Mouse (Mus musculus) hindbrain, postnatal 0 days (tissue): ENCODE data around the gene Ptpn12. TPM values are rescaled to one million over a fixed set of nuclear protein-coding genes. Genes with fewer than 3 reads are reported as not detected.

Source experiments
- ATAC-seq: fragments of 200-750 bp; cut with Nextera tagmentation; 2 replicates; pipeline ENCODE4 v1.8.0; 2017; ENCODE audit warnings: mild to moderate bottlenecking, moderate TSS enrichment, moderate library complexity
- DNase-seq: peaks from one replicate; pipeline ENCODE4 v3.0.0-alpha.2; 2015; ENCODE audit warnings: low spot score
- H3K27ac ChIP-seq: fragments of 300-500 bp; sonication (generic); 2 replicates; pipeline ENCODE4 v1.5.1; 2014; ENCODE audit warnings: mild to moderate bottlenecking
- H3K27me3 ChIP-seq: fragments of 300-500 bp; sonication (generic); 2 replicates; pipeline ENCODE4 v1.6.1; 2014; ENCODE audit warnings: low read length, mixed read lengths; ENCODE audit not compliant: insufficient read depth
- H3K36me3 ChIP-seq: fragments of 300-500 bp; sonication (generic); 2 replicates; pipeline ENCODE4 v1.6.1; 2014; ENCODE audit warnings: low read length, mixed read lengths; ENCODE audit not compliant: insufficient read depth
- H3K4me1 ChIP-seq: fragments of 300-500 bp; sonication (generic); 2 replicates; pipeline ENCODE4 v1.6.1; 2014; ENCODE audit warnings: antibody characterized with exemption, low read length, mixed read lengths; ENCODE audit not compliant: insufficient read depth
- H3K4me2 ChIP-seq: fragments of 300-500 bp; sonication (generic); 2 replicates; pipeline ENCODE4 v1.6.1; 2014; ENCODE audit warnings: low read depth, mild to moderate bottlenecking, low read length, moderate library complexity, mixed read lengths
- H3K4me3 ChIP-seq: fragments of 300-500 bp; sonication (generic); 2 replicates; pipeline ENCODE4 v1.5.1; 2014; ENCODE audit warnings: low read length
- H3K9ac ChIP-seq: fragments of 300-500 bp; sonication (generic); replicated peaks from 2 replicates; pipeline ENCODE4 v1.6.1; 2014; ENCODE audit warnings: mild to moderate bottlenecking, low read length, moderate library complexity, mixed read lengths
- H3K9me3 ChIP-seq: fragments of 300-500 bp; sonication (generic); 2 replicates; pipeline ENCODE4 v1.6.1; 2016; ENCODE audit warnings: low read length, mixed read lengths
- CTCF ChIP-seq: IDR thresholded peaks from 2 replicates; pipeline ENCODE4 v1.5.1; 2016; ENCODE audit warnings: antibody characterized with exemption, control low read depth, low read depth
- whole genome bisulfite sequencing: fragments of 180-500 bp; shearing (Covaris S2); extraction: QIAGEN DNeasy Blood & Tissue Kit; methylation state at CpG from one replicate; pipeline ENCODE4 v1.1.7; 2014; 5-methylcytosine and 5-hydroxymethylcytosine counted together
- polyA plus RNA-seq: library from polyadenylated mRNA; unstranded; fragments of >200 nt; fragmentation: Nextera tagmentation; extraction: Ambion mirVana; gene quantifications from 2 replicates; pipeline ENCODE4 v1.2.1, GENCODE M21; 2015
- total RNA-seq: library from RNA; depleted of rRNA; stranded (reverse); fragments of >200 nt; gene quantifications from 2 replicates; pipeline ENCODE4 v1.2.3, GENCODE M21; 2014

The Ptpn12 gene
- total and polyA plus RNA-seq, 2 experiments from 2014 or later, result 11.5 to 20.6 TPM

- Histone ChIP-seq H3K36me3 (no peaks in the 10 kb centered on the region), H3K27ac (no peak overlapping the region), H3K4me2 (no peak overlapping the region), H3K9me3 (no peaks in the 10 kb centered on the region), H3K27me3 (no peaks in the 10 kb centered on the region), H3K4me3 (no peak overlapping the region), H3K9ac (no peak overlapping the region), H3K4me1 (no peaks in the 10 kb centered on the region)
- no peak for ATAC-seq
- peak; percentile 16 for DNase-seq
- 66% methylated on average over 9 of the region's 9 CpGs for WGBS
- TF ChIP-seq CTCF, result peak; percentile 43
Measured at GRCm38 (mm10) chr5:20968963-20969362, 86.7 kb downstream of the Ptpn12 start.

- no peak overlapping the region for H3K9ac ChIP-seq
- no peak overlapping the region for H3K4me3 ChIP-seq
- TF ChIP-seq CTCF, result no peak
- DNase-seq, result no peak
- H3K27me3 ChIP-seq, result no peaks in the 10 kb centered on the region
- no peaks in the 10 kb centered on the region for H3K36me3 ChIP-seq
- H3K9me3 ChIP-seq, result no peaks in the 10 kb centered on the region
- H3K4me1 ChIP-seq, result no peaks in the 10 kb centered on the region
- no peak for ATAC-seq
- H3K27ac ChIP-seq, result no peak overlapping the region
- 70% methylated on average over 9 of the region's 9 CpGs for WGBS
- no peak overlapping the region for H3K4me2 ChIP-seq
Measured at GRCm38 (mm10) chr5:20968493-20968892, 87.2 kb downstream of the Ptpn12 start.

- Histone ChIP-seq H3K9me3 (no peaks in the 10 kb centered on the region), H3K9ac (no peak overlapping the region), H3K27me3 (no peaks in the 10 kb centered on the region), H3K4me3 (no peak overlapping the region), H3K27ac (no peak overlapping the region), H3K4me2 (no peak overlapping the region), H3K36me3 (no peaks in the 10 kb centered on the region), H3K4me1 (no peaks in the 10 kb centered on the region)
- WGBS, result 27% methylated on average over 4 of the region's 4 CpGs
- TF ChIP-seq CTCF, result no peak
- DNase-seq, result peak; percentile 34
- peak; percentile 66 for ATAC-seq
Measured at GRCm38 (mm10) chr5:20967942-20968341, 87.8 kb downstream of the Ptpn12 start.

- no peak overlapping the region for H3K4me2 ChIP-seq
- ATAC-seq (no peak), DNase-seq (no peak)
- no peak overlapping the region for H3K4me3 ChIP-seq
- no peaks in the 10 kb centered on the region for H3K27me3 ChIP-seq
- no peaks in the 10 kb centered on the region for H3K4me1 ChIP-seq
- H3K36me3 ChIP-seq, result no peaks in the 10 kb centered on the region
- no peaks in the 10 kb centered on the region for H3K9me3 ChIP-seq
- no peak overlapping the region for H3K9ac ChIP-seq
- 52% methylated on average over 6 of the region's 6 CpGs for WGBS
- TF ChIP-seq CTCF, result no peak
- H3K27ac ChIP-seq, result no peak overlapping the region
Measured at GRCm38 (mm10) chr5:20964446-20964845, 91.3 kb downstream of the Ptpn12 start.

- Histone ChIP-seq H3K9me3 (no peaks in the 10 kb centered on the region), H3K36me3 (no peaks in the 10 kb centered on the region), H3K27ac (no peak overlapping the region), H3K27me3 (no peaks in the 10 kb centered on the region), H3K4me2 (no peak overlapping the region), H3K4me1 (no peaks in the 10 kb centered on the region), H3K4me3 (no peak overlapping the region), H3K9ac (no peak overlapping the region)
- peak; percentile 73 for DNase-seq
- WGBS, result 54% methylated on average over 9 of the region's 9 CpGs
- TF ChIP-seq CTCF, result no peak
- peak; percentile 64 for ATAC-seq
Measured at GRCm38 (mm10) chr5:20963295-20963694, 92.4 kb downstream of the Ptpn12 start.

GRCm38 (mm10) chr5:20960927-20961326, 94.8 kb downstream of the Ptpn12 start:
- Histone ChIP-seq H3K4me3 (no peak overlapping the region), H3K9me3 (0 out of 2 replicates have a peak, but pooled peaks cover 3% of the 10 kb centered on the region), H3K4me2 (no peak overlapping the region), H3K36me3 (no peaks in the 10 kb centered on the region), H3K9ac (no peak overlapping the region), H3K27me3 (no peaks in the 10 kb centered on the region), H3K4me1 (no peaks in the 10 kb centered on the region), H3K27ac (no peak overlapping the region)
- ATAC-seq, result no peak
- WGBS, result 94% methylated on average over 2 of the region's 2 CpGs
- no peak for DNase-seq
- TF ChIP-seq CTCF, result no peak

GRCm38 (mm10) chr5:20956298-20956697, 99.4 kb downstream of the Ptpn12 start, which contains the start of gene Rsbn1l:
Gene Rsbn1l (minus strand): TSS chr5:20956398.
- DNase-seq (no peak), ATAC-seq (no peak)
- no peaks in the 10 kb centered on the region for H3K4me1 ChIP-seq
- H3K9ac ChIP-seq, result no peak within 1 kb of the TSS
- no peak within 1 kb of the TSS for H3K27ac ChIP-seq
- H3K36me3 ChIP-seq, result no peaks in the 10 kb centered on the region
- H3K4me3 ChIP-seq, result no peak within 1 kb of the TSS
- 0 out of 2 replicates have a peak, but pooled peaks cover 3% of the 10 kb centered on the region for H3K9me3 ChIP-seq
- TF ChIP-seq CTCF, result no peak
- no peak within 1 kb of the TSS for H3K4me2 ChIP-seq
- no peaks in the 10 kb centered on the region for H3K27me3 ChIP-seq
- WGBS, result 95% methylated on average over 3 of the region's 3 CpGs
